Mouse (Mus musculus) limb, embryonic 12.5 days (tissue): ENCODE measurements around the gene Upf3b. TPM values are rescaled to one million over a fixed set of nuclear protein-coding genes. Genes with fewer than 3 reads are reported as not detected.
A peak's percentile ranks its signal among the peaks of the same experiment; 100 is the strongest.

ENCODE experiments used
- ATAC-seq: fragments of 200-750 bp; cut with Nextera tagmentation; 2 replicates; pipeline ENCODE4 v1.8.0; 2017; ENCODE audit warnings: low read depth, moderate TSS enrichment; ENCODE audit not compliant: insufficient number of reproducible peaks, insufficient read depth, low FRiP score, low TSS enrichment
- H3K27ac ChIP-seq: fragments of 300-500 bp; sonication (generic); 2 replicates; pipeline ENCODE4 v1.5.1; 2016; ENCODE audit warnings: mild to moderate bottlenecking, moderate library complexity
- H3K27me3 ChIP-seq: fragments of 300-500 bp; sonication (generic); 2 replicates; pipeline ENCODE4 v1.6.1; 2016; ENCODE audit warnings: mild to moderate bottlenecking, moderate library complexity
- H3K36me3 ChIP-seq: fragments of 300-500 bp; sonication (generic); 2 replicates; pipeline ENCODE4 v1.6.1; 2016; ENCODE audit warnings: mild to moderate bottlenecking, moderate library complexity
- H3K4me1 ChIP-seq: fragments of 300-500 bp; sonication (generic); replicated peaks from 2 replicates; pipeline ENCODE4 v1.6.1; 2016
- H3K4me2 ChIP-seq: fragments of 300-500 bp; sonication (generic); 2 replicates; pipeline ENCODE4 v1.6.1; 2016; ENCODE audit warnings: mild to moderate bottlenecking, moderate library complexity
- H3K4me3 ChIP-seq: fragments of 300-500 bp; sonication (generic); replicated peaks from 2 replicates; pipeline ENCODE4 v1.5.1; 2016; ENCODE audit warnings: mild to moderate bottlenecking
- H3K9ac ChIP-seq: fragments of 300-500 bp; sonication (generic); replicated peaks from 2 replicates; pipeline ENCODE4 v1.6.1; 2016; ENCODE audit warnings: mild to moderate bottlenecking, moderate library complexity
- H3K9me3 ChIP-seq: fragments of 300-500 bp; sonication (generic); 2 replicates; pipeline ENCODE4 v1.6.1; 2016; ENCODE audit warnings: mild to moderate bottlenecking, moderate library complexity
- WGBS: fragments of 180-500 bp; shearing (Covaris S2); methylation state at CpG from one replicate; pipeline ENCODE4 v1.1.7; 2016; 5-methylcytosine and 5-hydroxymethylcytosine counted together
- polyA plus RNA-seq: library from polyadenylated mRNA; unstranded; fragments of >200 nt; fragmentation: Nextera tagmentation; extraction: Ambion mirVana; gene quantifications from 2 replicates; pipeline ENCODE4 v1.2.1, GENCODE M21; 2016

Gene Upf3b
- polyA plus RNA-seq, 1 experiment from 2014 or later, result 22.2 TPM

DNA sequence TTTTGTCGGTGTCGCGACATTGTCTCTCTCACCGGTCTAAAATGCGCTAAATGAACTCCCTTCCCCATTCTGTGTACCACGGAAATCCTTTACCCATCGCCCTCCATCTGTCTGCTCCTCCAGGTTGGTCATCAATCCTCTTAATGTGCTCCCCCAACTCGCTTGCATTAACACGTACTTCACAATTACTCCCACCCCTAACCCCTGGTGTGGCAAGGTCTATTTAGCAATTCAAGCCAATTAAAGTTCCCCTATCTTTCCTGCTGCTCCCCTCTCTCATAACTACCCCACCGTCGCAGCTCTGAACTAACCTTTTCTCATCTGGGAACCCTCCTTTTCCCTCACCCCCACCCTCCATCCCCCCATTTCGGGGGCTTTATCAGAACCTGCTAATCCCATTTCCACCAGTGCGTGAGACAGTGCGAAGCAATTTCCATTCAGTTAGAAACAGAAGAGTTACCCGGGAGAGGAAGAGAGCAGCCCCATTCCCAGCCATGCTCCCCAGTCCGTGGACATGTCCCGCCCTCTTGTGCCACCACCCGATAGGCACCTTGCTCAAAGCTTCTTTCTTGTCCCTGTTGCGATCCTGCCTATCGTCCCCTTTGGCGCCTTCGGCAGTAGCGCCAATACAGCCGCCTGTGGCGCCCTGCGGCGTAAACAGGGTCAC, 463 bp downstream of the Upf3b start:
- H3K27me3 ChIP-seq, result no peaks in the 10 kb centered on the region
- no peaks in the 10 kb centered on the region for H3K4me1 ChIP-seq
- no peaks in the 10 kb centered on the region for H3K36me3 ChIP-seq
- WGBS, result 14% methylated on average over 27 of the region's 27 CpGs
- H3K4me3 ChIP-seq, result peak overlapping the region; percentile 54
- H3K9me3 ChIP-seq, result no peaks in the 10 kb centered on the region
- peak overlapping the region; percentile 76 for H3K27ac ChIP-seq
- ATAC-seq, result peak; percentile 78
- H3K9ac ChIP-seq, result peak overlapping the region; percentile 56
- peak overlapping the region; percentile 61 for H3K4me2 ChIP-seq

DNA sequence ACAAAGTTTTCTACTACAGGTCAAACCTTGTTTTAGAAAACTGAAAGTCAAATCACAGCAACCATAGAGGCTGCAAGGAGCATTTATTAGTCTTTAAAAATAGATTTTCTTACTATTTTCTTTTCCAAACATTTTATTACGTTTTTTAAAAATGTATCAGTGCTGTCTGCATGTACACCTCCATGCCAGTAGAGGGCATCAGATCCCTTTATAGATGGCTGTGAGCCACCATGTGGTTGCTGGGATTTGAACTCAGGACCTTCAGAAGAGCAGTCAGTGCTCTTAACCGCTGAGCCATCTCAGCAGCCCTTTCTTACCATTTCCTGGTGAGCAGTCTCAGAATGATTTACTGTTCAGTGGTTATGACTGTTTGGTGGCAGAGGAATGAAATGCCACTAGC, 6.3 kb downstream of the Upf3b start:
- no peak overlapping the region for H3K4me3 ChIP-seq
- no peaks in the 10 kb centered on the region for H3K4me1 ChIP-seq
- H3K9ac ChIP-seq, result no peak overlapping the region
- no peaks in the 10 kb centered on the region for H3K27me3 ChIP-seq
- 82% methylated on average over 2 of the region's 2 CpGs for WGBS
- H3K36me3 ChIP-seq, result peaks cover 8% of the 10 kb centered on the region; the same call in 1 of the 2 replicates
- H3K9me3 ChIP-seq, result no peaks in the 10 kb centered on the region
- no peak overlapping the region for H3K4me2 ChIP-seq
- H3K27ac ChIP-seq, result no peak overlapping the region
- ATAC-seq, result no peak

DNA sequence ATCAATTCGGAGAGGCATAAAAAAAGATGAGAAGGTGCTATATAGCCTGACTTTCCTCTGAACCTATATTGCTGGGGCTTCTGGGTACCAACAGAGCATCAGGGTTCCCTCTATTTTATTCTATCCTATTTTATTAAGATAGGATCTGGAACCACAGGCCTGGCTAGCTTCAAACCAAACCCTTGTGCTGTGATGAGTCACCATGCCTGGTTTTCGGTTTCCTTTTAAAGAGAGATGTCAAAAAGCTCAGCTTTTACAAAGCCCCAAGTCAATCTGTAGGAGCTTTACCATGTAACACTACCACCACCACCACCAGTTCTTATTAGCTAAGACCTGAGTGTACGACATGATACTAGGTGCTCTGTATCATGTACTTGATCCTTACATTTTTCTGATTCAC, 11.4 kb downstream of the Upf3b start:
- Histone ChIP-seq H3K9ac (no peak overlapping the region), H3K9me3 (no peaks in the 10 kb centered on the region), H3K4me3 (no peak overlapping the region), H3K4me1 (no peaks in the 10 kb centered on the region), H3K4me2 (no peak overlapping the region), H3K27me3 (no peaks in the 10 kb centered on the region), H3K27ac (no peak overlapping the region), H3K36me3 (peaks cover 18% of the 10 kb centered on the region; the same call in 1 of the 2 replicates)
- no peak for ATAC-seq
- WGBS, result 96% methylated on average over 3 of the region's 3 CpGs

DNA sequence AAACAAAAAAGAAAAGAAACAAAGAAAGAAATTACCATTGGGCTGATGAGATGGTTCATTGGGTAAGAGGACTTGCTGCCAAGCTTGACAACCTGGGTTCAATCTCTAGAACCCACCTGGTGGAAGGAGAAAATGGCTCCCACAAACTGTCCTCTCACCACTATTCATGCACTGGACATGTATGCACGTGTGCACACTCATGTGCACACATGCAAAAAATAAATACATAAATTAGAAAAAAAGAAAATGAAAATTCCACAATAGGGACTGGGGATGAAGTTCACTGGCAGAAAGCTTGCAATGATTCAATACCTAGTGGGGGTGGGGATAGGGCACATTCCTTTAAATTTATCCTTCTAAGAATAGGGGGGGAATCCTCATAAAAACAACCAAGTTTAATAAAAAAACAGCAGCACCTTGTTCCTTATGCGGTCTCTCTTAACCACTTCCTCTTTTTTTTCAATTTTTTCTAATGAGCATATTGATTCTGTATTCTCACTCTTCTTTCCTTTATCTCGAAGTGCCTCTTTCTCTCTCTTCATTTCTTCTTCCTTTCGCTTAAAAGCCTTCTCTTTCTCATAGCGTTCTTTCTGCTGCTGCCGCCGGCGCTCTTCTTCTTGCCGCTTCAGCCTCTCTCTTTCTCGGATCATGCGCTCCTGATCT, 14.9 kb downstream of the Upf3b start:
- no peak overlapping the region for H3K9ac ChIP-seq
- no peak for ATAC-seq
- no peaks in the 10 kb centered on the region for H3K4me1 ChIP-seq
- no peaks in the 10 kb centered on the region for H3K27me3 ChIP-seq
- H3K36me3 ChIP-seq, result peaks cover 18% of the 10 kb centered on the region; the same call in 1 of the 2 replicates
- no peak overlapping the region for H3K27ac ChIP-seq
- no peak overlapping the region for H3K4me3 ChIP-seq
- no peaks in the 10 kb centered on the region for H3K9me3 ChIP-seq
- WGBS, result 91% methylated on average over 11 of the region's 11 CpGs
- H3K4me2 ChIP-seq, result no peak overlapping the region

GRCm38 (mm10) chrX:37091457-37091856, 18.7 kb downstream of the Upf3b start:
- Histone ChIP-seq H3K4me2 (no peak overlapping the region), H3K36me3 (peaks cover 3% of the 10 kb centered on the region; the same call in 1 of the 2 replicates), H3K27ac (no peak overlapping the region), H3K9me3 (no peaks in the 10 kb centered on the region), H3K4me1 (no peaks in the 10 kb centered on the region), H3K9ac (no peak overlapping the region), H3K27me3 (no peaks in the 10 kb centered on the region), H3K4me3 (no peak overlapping the region)
- no peak for ATAC-seq
- WGBS, result 90% methylated on average over 3 of the region's 3 CpGs

DNA sequence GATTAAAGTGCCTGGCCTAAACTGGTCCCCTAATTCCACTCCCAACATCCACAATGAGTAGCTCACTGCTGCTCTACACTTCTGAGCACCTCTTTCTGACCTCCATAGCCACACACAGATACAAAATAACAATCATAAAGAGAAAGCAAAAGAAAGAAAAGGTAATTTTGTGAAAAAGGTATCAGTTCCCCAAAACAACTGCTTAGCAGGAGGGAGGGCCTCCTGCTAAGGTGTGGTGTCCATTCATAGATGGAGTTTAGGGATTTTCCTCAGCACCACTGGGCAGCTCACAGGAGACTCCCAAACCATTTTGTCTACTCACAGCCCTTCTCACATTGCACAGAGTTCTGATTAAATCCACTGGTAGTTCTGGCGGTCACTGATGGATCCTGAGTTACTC, 21.3 kb downstream of the Upf3b start:
- Histone ChIP-seq H3K9me3 (no peaks in the 10 kb centered on the region), H3K4me3 (no peak overlapping the region), H3K36me3 (peaks cover 3% of the 10 kb centered on the region; the same call in 1 of the 2 replicates), H3K27ac (no peak overlapping the region), H3K9ac (no peak overlapping the region), H3K27me3 (no peaks in the 10 kb centered on the region), H3K4me1 (no peaks in the 10 kb centered on the region), H3K4me2 (no peak overlapping the region)
- no peak for ATAC-seq
- WGBS, result 77% methylated on average over 1 of the region's 1 CpGs

- Histone ChIP-seq H3K27ac (peak overlapping the region; percentile 89; the same call in 1 of the 2 replicates), H3K4me2 (peak overlapping the region; percentile 66), H3K27me3 (no peaks in the 10 kb centered on the region), H3K4me1 (0 out of 2 replicates have a peak, but pooled peaks cover 3% of the 10 kb centered on the region), H3K9ac (no peak overlapping the region; the same call in 1 of the 2 replicates), H3K4me3 (peak overlapping the region; percentile 55), H3K9me3 (no peaks in the 10 kb centered on the region), H3K36me3 (peaks cover 16% of the 10 kb centered on the region)
- WGBS, result 19% methylated on average over 9 of the region's 9 CpGs
- ATAC-seq, result no peak
Measured at GRCm38 (mm10) chrX:37085665-37086064, 24.5 kb downstream of the Upf3b start.

GRCm38 (mm10) chrX:37084927-37085660, 25.0 kb downstream of the Upf3b start, which contains the start of gene Rpl39:
Gene Rpl39 (minus strand): TSS chrX:37085402.
- WGBS, result 10% methylated on average over 38 of the region's 38 CpGs
- no peaks in the 10 kb centered on the region for H3K9me3 ChIP-seq
- H3K4me3 ChIP-seq, result peak within 1 kb of the TSS; percentile 55
- peaks cover 16% of the 10 kb centered on the region for H3K36me3 ChIP-seq
- peak within 1 kb of the TSS; percentile 66 for H3K4me2 ChIP-seq
- 0 out of 2 replicates have a peak, but pooled peaks cover 3% of the 10 kb centered on the region for H3K4me1 ChIP-seq
- peak within 1 kb of the TSS; percentile 74 for H3K9ac ChIP-seq
- no peaks in the 10 kb centered on the region for H3K27me3 ChIP-seq
- peak within 1 kb of the TSS; percentile 89 for H3K27ac ChIP-seq
- ATAC-seq, result peak; percentile 88

- WGBS, result 15% methylated on average over 19 of the region's 19 CpGs
- Histone ChIP-seq H3K4me1 (0 out of 2 replicates have a peak, but pooled peaks cover 3% of the 10 kb centered on the region), H3K27me3 (no peaks in the 10 kb centered on the region)
Measured at GRCm38 (mm10) chrX:37084318-37084926, 25.7 kb downstream of the Upf3b start.

GRCm38 (mm10) chrX:37081194-37081593, 28.9 kb downstream of the Upf3b start:
- Histone ChIP-seq H3K27ac (no peak overlapping the region), H3K4me3 (no peak overlapping the region), H3K9me3 (no peaks in the 10 kb centered on the region), H3K4me1 (0 out of 2 replicates have a peak, but pooled peaks cover 3% of the 10 kb centered on the region), H3K27me3 (no peaks in the 10 kb centered on the region), H3K9ac (no peak overlapping the region), H3K36me3 (peaks cover 16% of the 10 kb centered on the region), H3K4me2 (no peak overlapping the region)
- WGBS, result 57% methylated on average over 6 of the region's 6 CpGs
- no peak for ATAC-seq

More at GRCm38 (mm10) chrX:37084318-37084926, 25.7 kb downstream of the Upf3b start:
- Histone ChIP-seq H3K9ac (peak overlapping the region; percentile 74), H3K27ac (peak overlapping the region; percentile 89), H3K4me2 (peak overlapping the region; percentile 66), H3K36me3 (peaks cover 16% of the 10 kb centered on the region), H3K4me3 (peak overlapping the region; percentile 55), H3K9me3 (no peaks in the 10 kb centered on the region)
- 0 out of 2 replicates have a peak, but pooled peaks have one; percentile 12 for ATAC-seq
